Mouse (Mus musculus) ES-Bruce4 (cell line): Measurements from ENCODE around the gene Carf.

ENCODE experiments used
- CTCF ChIP-seq: IDR thresholded peaks from one replicate; pipeline ENCODE4 v1.8.1; 2011; ENCODE audit warnings: low read depth, low read length
- EP300 ChIP-seq: IDR thresholded peaks from 2 replicates; pipeline ENCODE4 v1.6.1; 2011; ENCODE audit warnings: low read depth, low read length; ENCODE audit not compliant: insufficient read depth
- POLR2A ChIP-seq: IDR thresholded peaks from one replicate; pipeline ENCODE4 v1.8.1; 2011; ENCODE audit warnings: low read length; ENCODE audit not compliant: insufficient read depth

GRCm38 (mm10) chr1:60096572-60097276 is 1.3 kb upstream of the Carf start:
- TF ChIP-seq CTCF (no peak), POLR2A (no peak), EP300 (no peak)
